Mouse (Mus musculus): ENCODE data around the gene Hist1h2ae. TPM values are rescaled to one million over a fixed set of nuclear protein-coding genes. Genes with fewer than 3 reads are reported as not detected.
A peak's percentile ranks its signal among the peaks of the same experiment; 100 is the strongest.
"Not testable (repeated sequence)": the region's sequence is repeated elsewhere in the genome, so short reads cannot be mapped to it uniquely, and the experiment has no call there.

Hist1h2ae gene
- total and polyA plus RNA-seq, 2 experiments from 2014 or later = 5.9 to 98.8 TPM

GRCm38 (mm10) chr13:23577835-23578234, 6.8 kb upstream of the Hist1h2ae start:
- no peaks in the 10 kb centered on the region for H3K27me3 ChIP-seq (ENCODE audit: insufficient read depth, low read length)
- H3K4me2 ChIP-seq (ENCODE audit: low read depth, low read length, poor library complexity, severe bottlenecking) = no peak overlapping the region
- H3K9ac ChIP-seq (replicated peaks; ENCODE audit: low read length, poor library complexity, severe bottlenecking) = no peak overlapping the region
- no peak for ATAC-seq (ENCODE audit: low FRiP score)
- H3K4me1 ChIP-seq (ENCODE audit: insufficient read depth, low read length) = peaks cover 10% of the 10 kb centered on the region; the same call in 1 of the 2 replicates
- no peaks in the 10 kb centered on the region for H3K36me3 ChIP-seq (ENCODE audit: insufficient read depth, low read length)
- H3K27ac ChIP-seq (ENCODE audit: low read depth, low read length) = no peak overlapping the region
- no peaks in the 10 kb centered on the region for H3K9me3 ChIP-seq (ENCODE audit: low read length)
- H3K4me3 ChIP-seq (ENCODE audit: low read depth, low read length) = no peak overlapping the region
- no peak for DNase-seq (ENCODE audit: low spot score)
- 98% methylated on average over 1 of the region's 1 CpGs for WGBS
- no peak for TF ChIP-seq CTCF (IDR thresholded peaks at IDR 0.05)

- H3K4me1 ChIP-seq (ENCODE audit: insufficient read depth, low read length) = peaks cover 10% of the 10 kb centered on the region; the same call in 1 of the 2 replicates
- no peak for DNase-seq (ENCODE audit: low spot score)
- no peaks in the 10 kb centered on the region for H3K9me3 ChIP-seq (ENCODE audit: low read length)
- no peak overlapping the region for H3K27ac ChIP-seq (ENCODE audit: low read depth, low read length)
- no peak overlapping the region for H3K4me3 ChIP-seq (ENCODE audit: low read depth, low read length)
- TF ChIP-seq CTCF (IDR thresholded peaks at IDR 0.05) = no peak
- no peak for ATAC-seq (ENCODE audit: low FRiP score)
- no peaks in the 10 kb centered on the region for H3K27me3 ChIP-seq (ENCODE audit: insufficient read depth, low read length)
- 55% methylated on average over 6 of the region's 6 CpGs for WGBS
- H3K36me3 ChIP-seq (ENCODE audit: insufficient read depth, low read length) = no peaks in the 10 kb centered on the region
- 0 out of 2 replicates have a peak overlapping the region, but pooled peaks have one; percentile 53 for H3K4me2 ChIP-seq (ENCODE audit: low read depth, low read length, poor library complexity, severe bottlenecking)
- no peak overlapping the region for H3K9ac ChIP-seq (replicated peaks; ENCODE audit: low read length, poor library complexity, severe bottlenecking)
Observed at GRCm38 (mm10) chr13:23576906-23577639, 6.1 kb upstream of the Hist1h2ae start.

- H3K36me3 ChIP-seq (ENCODE audit: insufficient read depth, low read length) = no peaks in the 10 kb centered on the region
- 10% methylated on average over 7 of the region's 7 CpGs for WGBS
- H3K9ac ChIP-seq (replicated peaks; ENCODE audit: low read length, poor library complexity, severe bottlenecking) = no peak overlapping the region
- no peaks in the 10 kb centered on the region for H3K27me3 ChIP-seq (ENCODE audit: insufficient read depth, low read length)
- H3K27ac ChIP-seq (ENCODE audit: low read depth, low read length) = no peak overlapping the region
- 0 out of 2 replicates have a peak, but pooled peaks cover 8% of the 10 kb centered on the region for H3K4me1 ChIP-seq (ENCODE audit: insufficient read depth, low read length)
- peak overlapping the region; percentile 38 for H3K4me3 ChIP-seq (ENCODE audit: low read depth, low read length)
- no peaks in the 10 kb centered on the region for H3K9me3 ChIP-seq (ENCODE audit: low read length)
- no peak for TF ChIP-seq CTCF (IDR thresholded peaks at IDR 0.05)
- DNase-seq (ENCODE audit: low spot score) (no peak), ATAC-seq (ENCODE audit: low FRiP score) (no peak)
- peak overlapping the region; percentile 53 for H3K4me2 ChIP-seq (ENCODE audit: low read depth, low read length, poor library complexity, severe bottlenecking)
Observed at GRCm38 (mm10) chr13:23576351-23576881, 5.4 kb upstream of the Hist1h2ae start.

- ATAC-seq (ENCODE audit: low FRiP score); H3K4me1 ChIP-seq (ENCODE audit: insufficient read depth, low read length); H3K9me3 ChIP-seq (ENCODE audit: low read length); DNase-seq (ENCODE audit: low spot score); H3K27me3 ChIP-seq (ENCODE audit: insufficient read depth, low read length); H3K36me3 ChIP-seq (ENCODE audit: insufficient read depth, low read length): not testable (repeated sequence)
- Histone ChIP-seq H3K4me2 (ENCODE audit: low read depth, low read length, poor library complexity, severe bottlenecking) (peak overlapping the region; percentile 53), H3K4me3 (ENCODE audit: low read depth, low read length) (peak overlapping the region; percentile 38), H3K9ac (replicated peaks; ENCODE audit: low read length, poor library complexity, severe bottlenecking) (0 out of 2 replicates have a peak overlapping the region, but pooled peaks have one; percentile 33), H3K27ac (ENCODE audit: low read depth, low read length) (peak overlapping the region; percentile 47; the same call in 1 of the 2 replicates)
- WGBS = 0% methylated on average over 9 of the region's 40 CpGs
Observed at GRCm38 (mm10) chr13:23575864-23576313, 4.9 kb upstream of the Hist1h2ae start.

- 0 out of 2 replicates have a peak within 1 kb of the TSS, but pooled peaks have one; percentile 33 for H3K9ac ChIP-seq (replicated peaks; ENCODE audit: low read length, poor library complexity, severe bottlenecking)
- no peaks in the 10 kb centered on the region for H3K9me3 ChIP-seq (ENCODE audit: low read length)
- no peak for TF ChIP-seq CTCF (IDR thresholded peaks at IDR 0.05)
- DNase-seq (ENCODE audit: low spot score) (peak; percentile 93), ATAC-seq (ENCODE audit: low FRiP score) (peak; percentile 63)
- peak within 1 kb of the TSS; percentile 38 for H3K4me3 ChIP-seq (ENCODE audit: low read depth, low read length)
- H3K27ac ChIP-seq (ENCODE audit: low read depth, low read length) = peak within 1 kb of the TSS; percentile 67
- WGBS = under 1% methylated on average over 18 of the region's 18 CpGs
- no peaks in the 10 kb centered on the region for H3K36me3 ChIP-seq (ENCODE audit: insufficient read depth, low read length)
- H3K4me2 ChIP-seq (ENCODE audit: low read depth, low read length, poor library complexity, severe bottlenecking) = peak within 1 kb of the TSS; percentile 53
- H3K27me3 ChIP-seq (ENCODE audit: insufficient read depth, low read length) = no peaks in the 10 kb centered on the region
- H3K4me1 ChIP-seq (ENCODE audit: insufficient read depth, low read length) = 0 out of 2 replicates have a peak, but pooled peaks cover 8% of the 10 kb centered on the region
Observed at GRCm38 (mm10) chr13:23575271-23575851, 4.3 kb upstream of the Hist1h2ae start, which contains the start of gene Hist1h3d. Gene Hist1h3d (plus strand): TSS chr13:23575763.

- WGBS = under 1% methylated on average over 6 of the region's 39 CpGs
- H3K27me3 ChIP-seq (ENCODE audit: insufficient read depth, low read length); H3K4me1 ChIP-seq (ENCODE audit: insufficient read depth, low read length); DNase-seq (ENCODE audit: low spot score); H3K9ac ChIP-seq (replicated peaks; ENCODE audit: low read length, poor library complexity, severe bottlenecking); H3K36me3 ChIP-seq (ENCODE audit: insufficient read depth, low read length); H3K9me3 ChIP-seq (ENCODE audit: low read length): not testable (repeated sequence)
- Histone ChIP-seq H3K4me2 (ENCODE audit: low read depth, low read length, poor library complexity, severe bottlenecking) (peak overlapping the region; percentile 54), H3K27ac (ENCODE audit: low read depth, low read length) (peak overlapping the region; percentile 67), H3K4me3 (ENCODE audit: low read depth, low read length) (peak overlapping the region; percentile 30)
- ATAC-seq (ENCODE audit: low FRiP score) = peak; percentile 45
Observed at GRCm38 (mm10) chr13:23574546-23575170, 3.6 kb upstream of the Hist1h2ae start.

GRCm38 (mm10) chr13:23573898-23574524, 3.0 kb upstream of the Hist1h2ae start, which contains the start of the genes Hist1h2bf and Hist1h2ad:
Gene Hist1h2bf (minus strand): TSS chr13:23574196.
Gene Hist1h2ad (plus strand): TSS chr13:23574381.
- WGBS = under 1% methylated on average over 22 of the region's 42 CpGs

More at GRCm38 (mm10) chr13:23573898-23574524, 3.0 kb upstream of the Hist1h2ae start, which contains the start of the genes Hist1h2bf and Hist1h2ad:
- H3K4me1 ChIP-seq (ENCODE audit: insufficient read depth, low read length); H3K36me3 ChIP-seq (ENCODE audit: insufficient read depth, low read length); H3K27me3 ChIP-seq (ENCODE audit: insufficient read depth, low read length); H3K9me3 ChIP-seq (ENCODE audit: low read length); H3K9ac ChIP-seq (replicated peaks; ENCODE audit: low read length, poor library complexity, severe bottlenecking): not testable (repeated sequence)
- DNase-seq (ENCODE audit: low spot score) (peak; percentile 99), ATAC-seq (ENCODE audit: low FRiP score) (peak; percentile 93)
- Histone ChIP-seq H3K4me2 (ENCODE audit: low read depth, low read length, poor library complexity, severe bottlenecking) (peak within 1 kb of the TSS; percentile 54), H3K27ac (ENCODE audit: low read depth, low read length) (peak within 1 kb of the TSS; percentile 67), H3K4me3 (ENCODE audit: low read depth, low read length) (peak within 1 kb of the TSS; percentile 38)
